2 mouse cellular contexts compared by ENCODE assay signal in genomic region chr11:70169471-70169870, GRCm38 (mm10). TPM values are rescaled to one million over a fixed set of nuclear protein-coding genes. Genes with fewer than 3 reads are reported as not detected.
"Had no signal": no experiment of that assay in that cellular context is flagged by ENCODE, and none has a peak within 500 bp of the region (broad histone marks: within the 10 kb centered on the region; RNA-seq: fewer than 3 reads in every experiment).

No protein-coding gene starts in this region.

RNA-seq across cellular contexts. Expression of gene Mgl2, which starts 39.3 kb away (rescaled TPM):
- total RNA-seq: neutrophil, adult 5-6 weeks had no signal

RNA-seq across cellular contexts. Expression of gene Slc16a11, which starts 43.1 kb away (rescaled TPM):
- total RNA-seq: monocyte, adult 5-6 weeks had no signal
